Mouse (Mus musculus): ENCODE data around the gene Meis2. TPM values are rescaled to one million over a fixed set of nuclear protein-coding genes. Genes with fewer than 3 reads are reported as not detected.

Gene Meis2
- polyA plus RNA-seq, 2 experiments, result 17.9 to 26.2 TPM

- no peak overlapping the region for H3K4me2 ChIP-seq (replicated peaks; ENCODE audit: low read depth, low read length, severe bottlenecking)
- H3K27ac ChIP-seq (replicated peaks; ENCODE audit: low read depth, low read length), result no peak overlapping the region
- 78% methylated on average over 7 of the region's 7 CpGs for WGBS
- peaks cover 2% of the 10 kb centered on the region; the same call in 1 of the 2 replicates for H3K4me1 ChIP-seq (ENCODE audit: control insufficient read depth, insufficient read depth, low read length)
- no peak overlapping the region for H3K9ac ChIP-seq (ENCODE audit: low read depth, low read length, severe bottlenecking)
- TF ChIP-seq POLR2A (IDR thresholded peaks at IDR 0.05; ENCODE audit: borderline replicate concordance, extremely low read depth, insufficient read depth, insufficient read length), result no peak
- H3K9me3 ChIP-seq (ENCODE audit: control insufficient read depth, low read length), result no peaks in the 10 kb centered on the region
- DNase-seq (ENCODE audit: low spot score) (no peak), ATAC-seq (ENCODE audit: low FRiP score, low read depth) (no peak)
- no peak overlapping the region for H3K4me3 ChIP-seq (replicated peaks; ENCODE audit: low read length)
- H3K27me3 ChIP-seq (ENCODE audit: control insufficient read depth, insufficient read depth, low read length), result peaks cover 45% of the 10 kb centered on the region
- no peaks in the 10 kb centered on the region for H3K36me3 ChIP-seq (ENCODE audit: control insufficient read depth, insufficient read depth, low read length)
Observed at GRCm38 (mm10) chr2:116056826-116057225, 8.8 kb downstream of the Meis2 start.

- Histone ChIP-seq H3K9ac (ENCODE audit: low read depth, low read length, severe bottlenecking) (no peak overlapping the region), H3K27me3 (ENCODE audit: control insufficient read depth, insufficient read depth, low read length) (peaks cover 39% of the 10 kb centered on the region)
Observed at GRCm38 (mm10) chr2:116055686-116056620, 9.7 kb downstream of the Meis2 start.

GRCm38 (mm10) chr2:116053931-116054330, 11.7 kb downstream of the Meis2 start:
- Histone ChIP-seq H3K9me3 (ENCODE audit: control insufficient read depth, low read length) (no peaks in the 10 kb centered on the region), H3K27ac (replicated peaks; ENCODE audit: low read depth, low read length) (no peak overlapping the region), H3K4me2 (replicated peaks; ENCODE audit: low read depth, low read length, severe bottlenecking) (no peak overlapping the region), H3K4me3 (replicated peaks; ENCODE audit: low read length) (no peak overlapping the region), H3K9ac (ENCODE audit: low read depth, low read length, severe bottlenecking) (no peak overlapping the region), H3K27me3 (ENCODE audit: control insufficient read depth, insufficient read depth, low read length) (peaks cover 27% of the 10 kb centered on the region), H3K36me3 (ENCODE audit: control insufficient read depth, insufficient read depth, low read length) (no peaks in the 10 kb centered on the region), H3K4me1 (ENCODE audit: control insufficient read depth, insufficient read depth, low read length) (no peaks in the 10 kb centered on the region)
- WGBS, result 82% methylated on average over 5 of the region's 5 CpGs
- ATAC-seq (ENCODE audit: low FRiP score, low read depth), result no peak
- no peak for TF ChIP-seq POLR2A (IDR thresholded peaks at IDR 0.05; ENCODE audit: borderline replicate concordance, extremely low read depth, insufficient read depth, insufficient read length)
- no peak for DNase-seq (ENCODE audit: low spot score)

More at GRCm38 (mm10) chr2:116055686-116056620, 9.7 kb downstream of the Meis2 start:
- H3K9me3 ChIP-seq (ENCODE audit: control insufficient read depth, low read length), result no peaks in the 10 kb centered on the region
- DNase-seq (ENCODE audit: low spot score) (no peak), ATAC-seq (ENCODE audit: low FRiP score, low read depth) (no peak)
- no peak overlapping the region for H3K27ac ChIP-seq (replicated peaks; ENCODE audit: low read depth, low read length)
- H3K4me2 ChIP-seq (replicated peaks; ENCODE audit: low read depth, low read length, severe bottlenecking), result no peak overlapping the region
- no peaks in the 10 kb centered on the region for H3K36me3 ChIP-seq (ENCODE audit: control insufficient read depth, insufficient read depth, low read length)
- no peak overlapping the region for H3K4me3 ChIP-seq (replicated peaks; ENCODE audit: low read length)
- TF ChIP-seq POLR2A (IDR thresholded peaks at IDR 0.05; ENCODE audit: borderline replicate concordance, extremely low read depth, insufficient read depth, insufficient read length), result no peak
- WGBS, result 60% methylated on average over 13 of the region's 13 CpGs
- H3K4me1 ChIP-seq (ENCODE audit: control insufficient read depth, insufficient read depth, low read length), result peaks cover 2% of the 10 kb centered on the region; the same call in 1 of the 2 replicates

- H3K27ac ChIP-seq (replicated peaks; ENCODE audit: low read depth, low read length), result no peak overlapping the region
Observed at GRCm38 (mm10) chr2:116052688-116053421, 12.8 kb downstream of the Meis2 start.

GRCm38 (mm10) chr2:116051906-116052614, 13.6 kb downstream of the Meis2 start:
- 75% methylated on average over 9 of the region's 9 CpGs for WGBS
- ATAC-seq (ENCODE audit: low FRiP score, low read depth), result no peak
- no peak overlapping the region for H3K27ac ChIP-seq (replicated peaks; ENCODE audit: low read depth, low read length)
- 0 out of 2 replicates have a peak, but pooled peaks cover 10% of the 10 kb centered on the region for H3K27me3 ChIP-seq (ENCODE audit: control insufficient read depth, insufficient read depth, low read length)
- no peaks in the 10 kb centered on the region for H3K36me3 ChIP-seq (ENCODE audit: control insufficient read depth, insufficient read depth, low read length)
- no peak overlapping the region for H3K9ac ChIP-seq (ENCODE audit: low read depth, low read length, severe bottlenecking)
- H3K9me3 ChIP-seq (ENCODE audit: control insufficient read depth, low read length), result no peaks in the 10 kb centered on the region
- no peaks in the 10 kb centered on the region for H3K4me1 ChIP-seq (ENCODE audit: control insufficient read depth, insufficient read depth, low read length)
- no peak for DNase-seq (ENCODE audit: low spot score)
- no peak for TF ChIP-seq POLR2A (IDR thresholded peaks at IDR 0.05; ENCODE audit: borderline replicate concordance, extremely low read depth, insufficient read depth, insufficient read length)
- H3K4me3 ChIP-seq (replicated peaks; ENCODE audit: low read length), result no peak overlapping the region
- H3K4me2 ChIP-seq (replicated peaks; ENCODE audit: low read depth, low read length, severe bottlenecking), result no peak overlapping the region

More at GRCm38 (mm10) chr2:116052688-116053421, 12.8 kb downstream of the Meis2 start:
- Histone ChIP-seq H3K4me2 (replicated peaks; ENCODE audit: low read depth, low read length, severe bottlenecking) (no peak overlapping the region), H3K9ac (ENCODE audit: low read depth, low read length, severe bottlenecking) (no peak overlapping the region), H3K4me3 (replicated peaks; ENCODE audit: low read length) (no peak overlapping the region), H3K27me3 (ENCODE audit: control insufficient read depth, insufficient read depth, low read length) (peaks cover 18% of the 10 kb centered on the region; the same call in 1 of the 2 replicates), H3K4me1 (ENCODE audit: control insufficient read depth, insufficient read depth, low read length) (no peaks in the 10 kb centered on the region), H3K9me3 (ENCODE audit: control insufficient read depth, low read length) (no peaks in the 10 kb centered on the region), H3K36me3 (ENCODE audit: control insufficient read depth, insufficient read depth, low read length) (no peaks in the 10 kb centered on the region)
- no peak for TF ChIP-seq POLR2A (IDR thresholded peaks at IDR 0.05; ENCODE audit: borderline replicate concordance, extremely low read depth, insufficient read depth, insufficient read length)
- no peak for ATAC-seq (ENCODE audit: low FRiP score, low read depth)
- no peak for DNase-seq (ENCODE audit: low spot score)
